Mouse (Mus musculus) kidney, postnatal 25 days (tissue): ENCODE measurements around the gene Gm13030.
"Not testable (repeated sequence)": the region's sequence is repeated elsewhere in the genome, so short reads cannot be mapped to it uniquely, and the experiment has no call there.

Experiments used
- DNase-seq, 2 experiments: peaks; one replicate each; pipeline ENCODE4 v3.0.0; 2021; ENCODE audit warnings: mixed read lengths in 2 of 2

Gm13030 gene

GRCm38 (mm10) chr4:138873864-138874263 lies at the start of gene Gm13030:
Gene Gm13030, minus strand, starts transcription at chr4:138873964.
- no peak for DNase-seq

DNA sequence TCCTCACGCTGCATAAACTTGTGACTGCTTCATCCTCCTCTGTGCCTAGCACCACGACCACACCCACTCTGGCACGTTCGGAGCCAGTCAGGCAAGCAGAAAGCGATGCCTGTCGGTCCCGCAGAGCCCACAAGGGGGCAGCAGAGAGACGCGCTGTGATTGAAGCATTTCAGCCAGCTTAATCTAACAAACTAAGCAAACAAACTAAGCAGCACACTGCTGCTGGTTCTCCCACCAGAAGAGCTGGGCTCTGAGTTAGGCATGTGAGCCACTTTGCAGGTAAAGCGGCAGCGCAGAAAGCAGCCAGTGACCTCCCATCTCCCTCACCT lies 48.3 kb upstream of the Gm13030 start:
- peak; percentile 93 to 98 for DNase-seq

GRCm38 (mm10) chr4:138921254-138922130 lies 47.7 kb upstream of the Gm13030 start:
- no peak for DNase-seq

GRCm38 (mm10) chr4:138917282-138917681 lies 43.5 kb upstream of the Gm13030 start:
- DNase-seq: no peak

GRCm38 (mm10) chr4:138913797-138914196 lies 40.0 kb upstream of the Gm13030 start, which contains the start of gene Otud3:
Gene Otud3, minus strand, starts transcription at chr4:138913945.
- DNase-seq: peak; percentile 97

GRCm38 (mm10) chr4:138913141-138913787 lies 39.5 kb upstream of the Gm13030 start:
- DNase-seq: peak; percentile 35 to 67

DNA sequence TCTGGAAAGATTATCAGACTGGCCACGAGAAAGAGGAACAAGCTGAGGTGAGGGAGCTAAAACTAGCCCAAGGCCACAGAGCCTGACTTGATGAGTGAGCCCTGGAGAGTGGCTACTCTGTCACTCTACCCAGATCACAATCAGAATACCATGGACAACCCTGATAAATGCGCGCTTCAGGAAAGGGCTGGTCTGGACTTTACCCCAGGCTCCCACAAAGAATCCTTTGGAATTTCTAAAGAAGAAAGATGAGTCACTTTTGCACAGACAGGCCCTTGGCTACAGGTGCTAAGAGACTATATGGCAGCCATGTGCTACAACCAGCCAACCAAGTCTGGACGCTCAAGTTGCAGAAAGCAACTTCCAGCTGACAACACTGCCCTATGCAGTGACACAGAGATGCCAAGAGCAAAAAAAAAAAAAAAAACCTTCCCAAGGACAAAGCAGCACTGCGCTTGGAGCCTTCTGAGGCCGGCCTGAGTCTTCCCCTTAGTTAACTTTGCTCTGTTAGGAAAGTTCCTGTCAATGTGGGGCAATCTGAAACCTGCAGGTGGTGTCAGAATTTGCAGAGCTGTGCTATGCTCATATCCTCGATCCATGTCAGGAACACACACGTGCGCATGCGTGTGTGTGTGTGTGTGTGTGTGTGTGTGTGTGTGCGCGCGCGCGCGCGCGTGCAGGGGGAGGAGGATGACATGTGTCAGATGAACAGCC lies 32.0 kb upstream of the Gm13030 start:
- DNase-seq: no peak

DNA sequence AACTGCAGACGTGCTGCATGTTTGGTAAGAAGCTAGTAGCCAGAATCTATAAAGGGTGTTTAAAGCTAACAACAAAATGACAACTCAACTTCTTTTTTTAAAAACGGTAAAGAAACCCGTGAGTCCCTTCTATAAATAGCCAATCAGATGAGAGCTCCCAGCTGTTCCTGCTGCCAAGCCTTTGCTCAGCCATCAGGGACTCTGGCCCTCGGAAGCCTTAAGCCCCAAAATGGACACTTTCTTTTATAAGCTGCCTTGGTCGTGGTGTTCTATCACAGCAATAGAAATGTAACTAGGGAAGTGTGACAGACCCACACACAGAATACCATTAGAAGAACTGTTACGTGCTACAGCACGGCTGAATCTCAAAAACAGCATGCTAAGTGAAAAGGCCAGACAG lies 25.6 kb upstream of the Gm13030 start:
- no peak for DNase-seq

DNA sequence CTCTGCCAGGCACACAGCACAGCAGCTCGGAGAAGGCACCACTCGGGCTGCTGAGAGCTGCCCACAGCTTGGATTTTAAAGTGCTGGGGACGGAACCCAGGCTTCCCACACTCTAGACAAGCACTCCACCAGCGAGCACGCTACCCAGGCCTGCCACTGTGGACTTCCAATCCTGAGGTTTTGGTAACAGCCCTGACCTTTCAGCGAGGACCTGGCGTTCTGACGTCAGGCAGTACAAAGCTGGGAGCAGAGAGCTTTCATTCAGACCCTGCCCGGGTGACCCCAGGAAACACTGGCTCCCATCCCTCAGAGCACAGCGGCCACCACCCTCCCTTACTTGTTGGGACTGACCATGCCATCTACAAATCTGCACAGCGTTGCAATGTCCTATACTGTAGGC lies 20.0 kb upstream of the Gm13030 start:
- DNase-seq: peak in 1 of 2 experiments; percentile 25

DNA sequence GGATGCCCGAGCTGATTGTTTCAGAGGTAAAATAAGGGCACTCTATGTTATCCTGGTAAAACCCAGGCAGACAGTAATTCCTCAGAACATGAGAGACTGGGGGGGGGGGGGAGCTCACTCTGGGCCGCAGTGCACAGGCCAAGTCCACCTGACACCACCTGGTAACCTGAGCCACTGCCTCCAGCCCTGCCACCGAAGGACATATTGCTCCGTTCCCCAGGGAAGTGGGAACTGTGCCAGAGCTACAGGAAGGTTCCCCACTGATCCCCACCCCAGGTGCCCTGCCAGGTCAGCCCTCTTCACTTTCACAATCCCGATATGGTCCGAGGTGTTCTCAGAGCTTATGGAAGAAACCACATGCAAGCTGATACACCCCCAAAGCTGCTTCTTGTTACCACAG lies 18.9 kb upstream of the Gm13030 start:
- DNase-seq: no peak

DNA sequence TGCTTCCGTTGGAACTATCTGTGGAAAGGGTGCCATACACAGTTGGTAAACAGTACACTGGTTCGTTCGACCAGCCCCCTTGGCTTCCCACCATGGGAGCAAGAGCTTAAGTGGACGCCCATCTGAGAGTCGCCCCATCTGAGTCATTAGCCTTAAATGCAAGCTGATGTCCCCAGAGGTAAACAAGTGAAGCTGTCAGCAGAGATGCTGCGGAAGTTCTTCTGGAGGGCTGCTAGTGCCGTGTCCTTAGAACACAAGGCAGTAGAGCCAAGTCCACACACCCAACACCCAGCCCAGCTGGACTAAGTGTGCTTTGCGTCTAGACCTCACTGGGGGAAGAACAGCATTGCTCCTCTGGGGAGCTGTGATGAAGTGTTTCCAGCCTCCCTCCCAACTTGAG lies 15.9 kb upstream of the Gm13030 start:
- no peak for DNase-seq

DNA sequence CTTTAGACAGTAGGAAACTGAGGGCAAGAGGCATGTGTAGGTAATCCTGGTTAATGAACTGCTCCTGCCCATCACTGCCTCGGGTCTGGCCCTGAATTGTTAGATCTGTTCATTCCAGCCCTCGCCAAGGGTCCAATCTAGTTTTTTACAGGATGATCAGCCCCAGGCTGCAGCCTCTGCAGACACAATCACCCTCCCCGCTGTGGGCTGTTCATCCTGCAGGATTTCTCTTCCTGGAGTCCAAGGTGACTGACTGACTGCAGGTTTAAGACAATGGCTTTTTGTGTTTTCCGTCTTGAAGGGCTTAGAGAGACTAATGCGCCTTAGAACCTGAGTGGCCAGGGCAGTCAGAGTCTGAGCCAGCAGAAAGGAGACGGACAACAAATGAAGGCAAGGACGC lies 15.4 kb upstream of the Gm13030 start:
- DNase-seq: no peak

- DNase-seq: peak; percentile 81 to 94
Measured at GRCm38 (mm10) chr4:138884261-138884660, 10.5 kb upstream of the Gm13030 start.

- DNase-seq: no peak
Measured at GRCm38 (mm10) chr4:138882179-138882578, 8.4 kb upstream of the Gm13030 start.

- no peak for DNase-seq
Measured at GRCm38 (mm10) chr4:138880811-138881584, 7.2 kb upstream of the Gm13030 start.

DNA sequence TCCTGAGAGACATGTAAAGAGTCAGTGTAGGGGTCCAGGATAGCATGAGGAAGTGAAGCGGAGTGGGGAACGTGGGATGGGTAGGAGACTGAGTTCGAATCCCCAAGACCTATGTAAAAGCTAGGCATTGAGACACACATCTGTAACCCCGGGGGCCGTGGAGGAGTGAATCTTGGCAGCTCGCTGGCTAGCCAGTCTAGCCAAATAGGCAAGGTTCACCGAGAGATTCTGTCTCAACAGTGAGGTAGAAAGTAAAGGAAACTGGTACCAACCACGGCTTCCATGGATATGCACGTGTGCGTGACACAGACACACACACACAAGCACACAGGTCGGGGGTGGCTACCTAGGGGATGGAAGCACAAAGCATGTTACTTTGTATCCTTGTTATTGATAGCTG lies 6.0 kb upstream of the Gm13030 start:
- DNase-seq: no peak

DNA sequence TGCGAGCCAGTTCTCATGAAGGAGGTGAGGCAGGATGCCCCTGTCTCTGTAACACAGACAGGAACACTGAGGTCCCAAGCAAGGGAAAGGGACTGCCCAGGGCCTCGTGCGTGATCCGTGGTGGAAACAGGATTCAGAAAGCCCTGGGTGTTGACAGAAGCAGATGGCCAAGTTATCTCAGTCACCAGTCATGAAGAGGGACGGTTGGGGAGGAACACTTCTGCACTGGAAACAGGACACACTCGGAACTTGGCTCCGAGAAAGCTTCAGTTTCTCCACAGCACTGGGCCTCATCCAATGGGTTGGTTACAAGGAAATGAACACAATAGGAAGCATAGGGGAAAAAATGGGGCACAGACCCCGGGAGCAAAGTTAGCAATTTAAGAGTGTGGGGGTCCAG lies 5.0 kb upstream of the Gm13030 start:
- no peak for DNase-seq

DNA sequence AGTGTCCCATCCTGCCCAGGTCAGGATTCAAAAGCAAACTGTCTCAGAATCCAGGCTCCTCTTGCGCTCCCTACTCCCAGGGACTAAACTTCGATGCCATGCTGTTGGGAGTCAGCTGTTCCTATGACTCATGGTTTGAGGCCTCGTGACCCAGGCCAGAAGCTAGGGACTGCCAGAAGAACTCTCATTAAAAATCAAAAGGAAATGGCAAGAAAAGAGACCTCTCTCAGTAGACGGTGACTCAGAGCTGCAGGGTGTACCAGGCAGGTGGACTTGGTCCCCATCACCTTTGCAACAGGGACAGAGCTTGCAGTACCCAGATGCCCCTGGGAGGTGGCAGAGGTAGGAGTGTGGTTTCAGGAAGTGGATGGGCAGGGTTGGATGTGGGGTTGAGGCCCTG lies 4.0 kb upstream of the Gm13030 start, which contains the start of gene Pla2g2e:
Gene Pla2g2e (plus strand): TSS at position 212 of the 400 bp plus-strand sequence.
- DNase-seq: no peak

GRCm38 (mm10) chr4:138875986-138876385 lies 2.2 kb upstream of the Gm13030 start:
- DNase-seq: no peak

GRCm38 (mm10) chr4:138875275-138875674 lies 1.5 kb upstream of the Gm13030 start:
- DNase-seq: not testable (repeated sequence)

DNA sequence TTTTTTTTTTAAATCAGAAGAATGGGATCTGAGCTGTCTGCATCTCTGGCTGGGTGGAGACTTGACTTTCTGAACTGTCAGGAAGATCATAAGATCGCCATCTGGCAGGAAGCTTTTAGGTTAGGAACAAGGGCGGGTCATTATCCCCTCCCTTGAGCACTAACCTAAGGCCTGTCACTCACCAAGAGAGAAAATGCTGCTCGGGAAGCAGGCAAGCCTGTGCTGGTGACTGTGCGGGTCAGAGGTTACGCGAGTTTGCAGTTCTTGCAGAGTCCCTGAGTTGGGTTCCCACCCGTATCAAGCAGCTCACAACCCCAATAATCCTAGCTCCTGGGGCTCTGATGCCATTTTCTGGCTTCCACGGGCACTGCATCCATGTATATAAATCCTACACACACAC lies 5.1 kb downstream of the Gm13030 start:
- DNase-seq: no peak

DNA sequence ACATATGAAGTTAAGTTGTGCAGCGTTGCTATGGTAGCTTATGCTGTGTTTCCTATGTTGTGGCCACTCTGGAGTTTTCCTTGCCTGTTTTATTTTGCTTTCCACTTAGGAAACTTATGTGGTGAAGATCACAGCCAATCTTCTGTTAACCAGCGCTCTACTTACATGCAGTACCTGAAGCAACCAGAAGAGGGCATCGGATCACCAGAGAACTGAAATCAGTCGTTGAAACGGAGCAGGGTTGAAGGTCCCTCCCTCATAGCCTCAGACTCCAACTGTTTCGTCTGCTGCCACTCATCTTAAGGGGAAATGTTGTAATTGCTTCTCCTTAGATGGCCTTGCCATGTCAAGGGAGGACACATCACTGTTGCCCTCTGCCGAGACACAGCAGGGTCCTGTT lies 7.4 kb downstream of the Gm13030 start:
- peak; percentile 65 to 87 for DNase-seq

DNA sequence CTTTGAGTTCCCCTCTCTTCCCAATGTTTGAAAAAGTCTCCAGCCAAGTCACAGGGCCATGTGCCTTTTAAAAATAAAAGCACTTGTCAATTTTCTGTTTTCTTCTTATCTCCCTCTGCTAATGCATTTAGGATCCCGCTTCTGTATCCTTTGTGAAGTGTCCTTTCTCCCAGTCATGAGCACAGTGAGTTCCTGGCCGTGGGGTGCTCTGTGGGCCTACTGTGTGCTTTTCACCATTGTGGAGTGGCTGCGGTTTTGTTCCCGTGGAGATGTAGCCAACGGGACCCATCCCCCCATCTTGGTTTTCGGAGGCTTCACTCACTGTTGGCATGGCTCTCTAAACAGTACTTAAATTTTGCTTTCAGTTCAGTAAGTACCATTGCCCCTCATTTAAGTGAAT lies 7.8 kb downstream of the Gm13030 start:
- DNase-seq: peak in 1 of 2 experiments; percentile 29
